Mouse (Mus musculus): ENCODE measurements around the gene Slc35f6.

- TF ChIP-seq POLR2A (IDR thresholded peaks at IDR 0.05; ENCODE audit: control insufficient read depth, extremely low read depth, insufficient read depth, low read length, poor library complexity) = no peak
- TF ChIP-seq CTCF (IDR thresholded peaks at IDR 0.05; ENCODE audit: borderline replicate concordance, control insufficient read depth, extremely low read depth, insufficient read depth, low read length, poor library complexity) = no peak
Measured at GRCm38 (mm10) chr5:30632134-30632533, 15.6 kb upstream of the Slc35f6 start.

Measured in thymus, adult 2 months (tissue).